Mouse (Mus musculus) A20 (cell line): Measurements from ENCODE around the gene Pnp2.

Experiments used
- DNase-seq: peaks from one replicate; pipeline ENCODE4 v3.0.0-alpha.2; 2011; ENCODE audit warnings: low read depth, low spot score

Pnp2 gene

GRCm38 (mm10) chr14:51008781-51009180 is 53.0 kb downstream of the Pnp2 start:
- DNase-seq = no peak

GRCm38 (mm10) chr14:51009572-51009971 is 53.8 kb downstream of the Pnp2 start:
- DNase-seq = no peak
